Mouse (Mus musculus) heart, adult 2 months (tissue): ENCODE measurements around the gene A930009A15Rik. TPM values are rescaled to one million over a fixed set of nuclear protein-coding genes. Genes with fewer than 3 reads are reported as not detected.

ENCODE experiments used
- DNase-seq, 2 experiments: peaks; one replicate each; pipeline ENCODE4 v3.0.0; 2021
- H3K27ac ChIP-seq: fragments of 200-600 bp; 2 replicates; pipeline ENCODE4 v1.8.1; 2022
- H3K27me3 ChIP-seq: fragments of 200-500 bp; 2 replicates; pipeline ENCODE4 v1.6.1; 2012; ENCODE audit warnings: mild to moderate bottlenecking, low read length, inconsistent platforms, mixed read lengths; ENCODE audit not compliant: control insufficient read depth, insufficient read depth
- H3K36me3 ChIP-seq: fragments of 200-500 bp; 2 replicates; pipeline ENCODE4 v1.6.1; 2012; ENCODE audit warnings: low read length, inconsistent platforms; ENCODE audit not compliant: control insufficient read depth, insufficient read depth
- H3K4me1 ChIP-seq: fragments of 200-500 bp; 2 replicates; pipeline ENCODE4 v1.6.1; 2011; ENCODE audit warnings: low read length; ENCODE audit not compliant: control insufficient read depth, insufficient read depth
- H3K4me3 ChIP-seq: fragments of 200-600 bp; 2 replicates; pipeline ENCODE4 v1.8.1; 2022
- H3K79me2 ChIP-seq: fragments of 200-500 bp; replicated peaks from 2 replicates; pipeline ENCODE4 v1.6.1; 2012; ENCODE audit warnings: mild to moderate bottlenecking, inconsistent platforms, low read length, moderate library complexity, mixed read lengths; ENCODE audit not compliant: control insufficient read depth, insufficient read depth
- H3K9ac ChIP-seq: fragments of 200-500 bp; 2 replicates; pipeline ENCODE4 v1.6.1; 2012; ENCODE audit warnings: low read depth, mild to moderate bottlenecking, control low read depth, inconsistent platforms, low read length, mixed read lengths
- CTCF ChIP-seq: fragments of 200-600 bp; IDR thresholded peaks from 2 replicates; pipeline ENCODE4 v1.8.1; 2022; ENCODE audit warnings: antibody characterized with exemption, mild to moderate bottlenecking, moderate library complexity
- EP300 ChIP-seq: fragments of 200-500 bp; IDR thresholded peaks from 2 replicates; pipeline ENCODE4 v1.6.1; 2011; ENCODE audit warnings: low read depth, low read length, control low read depth; ENCODE audit not compliant: insufficient read depth
- POLR2A ChIP-seq: fragments of 200-500 bp; IDR thresholded peaks from 2 replicates; pipeline ENCODE4 v1.6.1; 2011; ENCODE audit warnings: mild to moderate bottlenecking, low read depth, low read length, control low read depth; ENCODE audit not compliant: insufficient read depth
- WGBS: fragments of 180-500 bp; shearing (Covaris S2); methylation state at CpG from one replicate; pipeline ENCODE4 v1.1.7; 2018; 5-methylcytosine and 5-hydroxymethylcytosine counted together
- intact Hi-C: fragments of 180-260 bp; cut with DNase I; formaldehyde crosslinking; loops from one replicate; pipeline ENCODE4 v1.15.1; 2025
- long read RNA-seq: library from polyadenylated mRNA; stranded (forward); transcript quantifications from one replicate; pipeline ENCODE4 v2.0.0, GENCODE M21; 2021
- polyA plus RNA-seq: library from polyadenylated mRNA; depleted of rRNA; stranded (reverse); fragments of >200 nt; gene quantifications from 2 replicates; pipeline ENCODE4 v1.2.3, GENCODE M21; 2012; rRNA removed
- total RNA-seq, 2 experiments: library from RNA; stranded (reverse); gene quantifications; 2 replicates each; pipeline ENCODE4 v1.2.3; 2021

Gene A930009A15Rik
- total RNA-seq (not detected), polyA plus RNA-seq (not detected in 2 replicates)
- long read RNA-seq: 0 reads

DNA sequence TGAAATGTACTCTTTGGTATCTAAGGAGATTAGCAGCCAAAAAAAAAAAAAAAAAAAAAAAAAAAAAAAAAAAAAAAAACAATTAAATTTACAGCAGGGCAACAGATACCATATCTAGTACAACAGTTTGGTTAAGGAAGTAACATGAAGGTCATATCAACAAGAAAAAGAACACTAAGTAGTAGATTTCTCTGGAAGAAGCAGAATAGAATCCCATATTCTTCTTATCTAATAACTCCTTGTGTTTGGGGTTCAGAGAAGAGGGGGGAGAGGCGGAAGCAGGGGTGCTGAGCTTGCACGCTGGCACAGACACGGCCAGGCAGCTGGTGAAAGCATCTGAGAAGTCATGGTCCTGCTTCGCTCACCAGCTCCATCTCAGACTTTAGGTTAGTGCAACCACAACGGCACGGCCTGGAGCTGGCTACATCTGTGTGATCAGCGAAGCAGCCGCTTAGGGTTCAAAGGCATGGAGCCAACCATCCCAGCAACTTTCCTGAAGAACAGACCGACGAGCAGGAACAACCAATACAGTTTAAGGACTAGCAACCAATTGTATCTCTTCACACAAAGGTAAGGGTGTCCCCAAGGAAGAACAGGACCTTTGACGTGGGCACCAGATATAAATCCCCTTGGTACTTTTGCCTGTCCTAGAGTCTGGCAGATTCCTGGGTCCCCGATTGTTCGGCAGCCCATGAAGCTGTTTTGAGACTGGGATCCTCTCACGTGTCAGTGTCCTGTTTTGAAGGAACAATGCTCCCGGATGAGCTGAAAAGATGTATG, at the start of gene A930009A15Rik:
A930009A15Rik (plus strand) TSS at position 275 of the 780 bp plus-strand sequence.
- H3K4me3 ChIP-seq: no peak within 1 kb of the TSS
- H3K36me3 ChIP-seq: no peaks in the 10 kb centered on the region
- 71% methylated on average over 15 of the region's 15 CpGs for WGBS
- no peaks in the 10 kb centered on the region for H3K27me3 ChIP-seq
- no peaks in the 10 kb centered on the region for H3K4me1 ChIP-seq
- no peak for DNase-seq
- no peak within 1 kb of the TSS for H3K27ac ChIP-seq
- intact Hi-C loops: no loop called here
- H3K9ac ChIP-seq: no peak within 1 kb of the TSS
- TF ChIP-seq EP300 (no peak), POLR2A (no peak), CTCF (no peak)
- no peaks in the 10 kb centered on the region for H3K79me2 ChIP-seq

DNA sequence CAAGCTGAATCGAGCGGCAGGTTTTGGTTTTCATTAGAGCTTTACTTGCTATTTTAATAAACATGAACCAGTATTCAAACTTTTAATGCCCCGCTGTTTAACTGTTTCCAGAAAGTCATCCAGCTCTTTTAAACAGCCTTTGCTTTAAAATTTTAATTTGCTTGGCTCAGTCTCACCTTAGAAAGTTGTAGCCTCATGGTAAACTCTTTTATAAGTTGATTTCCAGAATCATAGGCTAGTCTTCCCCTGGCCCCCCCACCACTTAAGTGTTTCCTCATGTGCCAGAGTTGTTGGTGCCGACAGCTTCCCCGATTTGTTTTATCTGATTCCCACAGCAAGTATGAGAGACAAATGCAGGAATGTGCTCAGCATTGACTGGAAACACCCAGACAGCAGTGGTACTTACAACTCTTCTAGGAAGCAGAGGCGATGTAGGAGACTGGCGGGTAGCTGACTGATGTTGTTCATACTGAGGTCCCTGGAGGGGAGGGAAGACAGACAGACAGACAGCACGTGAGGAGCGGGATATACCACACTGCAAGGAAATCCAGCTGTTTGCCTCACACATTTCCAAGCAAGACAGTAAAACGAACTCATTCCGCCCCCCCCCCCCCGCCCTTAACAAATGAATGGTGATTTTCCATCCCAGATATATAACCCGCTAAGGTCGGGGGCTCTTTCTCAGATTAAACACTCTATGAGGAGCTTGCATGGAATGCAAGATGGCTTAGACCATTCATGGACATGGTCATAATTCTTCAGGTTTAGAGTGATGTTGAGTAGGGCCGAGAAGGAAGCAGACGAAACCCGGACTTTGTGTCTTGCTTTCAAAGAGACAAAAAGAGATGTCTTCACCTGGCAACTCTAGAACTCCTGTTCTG, 49.3 kb upstream of the A930009A15Rik start:
- no peaks in the 10 kb centered on the region for H3K4me1 ChIP-seq
- no peak overlapping the region for H3K4me3 ChIP-seq
- H3K27me3 ChIP-seq: no peaks in the 10 kb centered on the region
- no peak overlapping the region for H3K27ac ChIP-seq
- no peak for TF ChIP-seq EP300
- TF ChIP-seq POLR2A: no peak
- TF ChIP-seq CTCF: no peak
- no peaks in the 10 kb centered on the region for H3K36me3 ChIP-seq
- intact Hi-C loops: no loop called here
- DNase-seq: no peak
- H3K9ac ChIP-seq: no peak overlapping the region
- WGBS: 65% methylated on average over 17 of the region's 17 CpGs
- no peaks in the 10 kb centered on the region for H3K79me2 ChIP-seq

GRCm38 (mm10) chr10:115521081-115521451, 48.7 kb upstream of the A930009A15Rik start:
- WGBS: 36% methylated on average over 4 of the region's 4 CpGs
- no peaks in the 10 kb centered on the region for H3K27me3 ChIP-seq

DNA sequence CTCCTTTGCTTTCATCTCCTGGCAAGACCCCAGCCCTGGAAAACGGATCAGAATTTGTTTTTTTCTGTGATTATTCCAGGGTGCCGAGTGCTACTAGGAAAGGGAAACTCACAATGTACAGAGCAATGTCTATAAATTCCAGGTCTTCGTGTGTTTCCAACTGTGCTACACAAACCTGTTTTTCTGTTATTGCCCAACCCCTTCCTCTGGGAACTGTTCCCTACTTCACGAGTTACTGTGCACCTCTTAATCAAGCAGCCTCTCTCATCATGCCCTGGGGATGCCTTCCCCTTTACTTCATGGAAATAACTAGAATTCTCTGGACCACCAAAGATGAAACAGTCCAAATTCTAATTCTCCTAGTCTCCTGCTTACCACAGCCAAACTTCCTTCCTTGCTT, 40.9 kb upstream of the A930009A15Rik start:
- Histone ChIP-seq H3K4me3 (no peak overlapping the region), H3K9ac (no peak overlapping the region), H3K36me3 (no peaks in the 10 kb centered on the region), H3K27ac (no peak overlapping the region), H3K27me3 (no peaks in the 10 kb centered on the region), H3K79me2 (no peaks in the 10 kb centered on the region), H3K4me1 (no peaks in the 10 kb centered on the region)
- no peak for DNase-seq
- WGBS: 49% methylated on average over 4 of the region's 4 CpGs
- no peak for TF ChIP-seq EP300
- no peak for TF ChIP-seq POLR2A
- no peak for TF ChIP-seq CTCF
- intact Hi-C loops: no loop called here

More at GRCm38 (mm10) chr10:115521081-115521451, 48.7 kb upstream of the A930009A15Rik start:
- H3K36me3 ChIP-seq: no peaks in the 10 kb centered on the region
- H3K27ac ChIP-seq: no peak overlapping the region
- no peaks in the 10 kb centered on the region for H3K79me2 ChIP-seq
- no peak for TF ChIP-seq POLR2A
- no peak for TF ChIP-seq CTCF
- no peak for TF ChIP-seq EP300
- no peak for DNase-seq
- no peak overlapping the region for H3K9ac ChIP-seq
- no peaks in the 10 kb centered on the region for H3K4me1 ChIP-seq
- H3K4me3 ChIP-seq: no peak overlapping the region
- intact Hi-C loops: no loop called here

DNA sequence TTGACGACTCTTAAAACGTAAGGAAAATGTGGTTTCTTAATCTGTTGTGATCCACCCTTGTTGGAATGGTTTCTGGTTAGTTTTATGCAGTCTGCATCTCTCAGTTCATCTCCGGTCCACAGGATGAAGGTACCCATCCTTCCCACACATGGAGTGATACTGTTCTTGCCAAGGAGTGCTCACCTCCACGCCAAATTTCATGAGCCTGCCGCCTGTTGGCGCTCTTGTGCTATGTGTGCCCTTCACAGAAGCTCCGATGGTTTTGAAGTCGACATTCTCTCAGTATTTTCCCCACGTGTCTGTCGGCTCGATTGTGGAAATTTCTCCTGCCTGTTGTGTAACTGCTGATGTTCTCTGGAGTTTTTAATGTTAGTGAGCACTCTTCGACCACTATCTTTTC, 40.0 kb upstream of the A930009A15Rik start:
- Histone ChIP-seq H3K79me2 (no peaks in the 10 kb centered on the region), H3K4me3 (no peak overlapping the region), H3K9ac (no peak overlapping the region), H3K4me1 (no peaks in the 10 kb centered on the region), H3K27me3 (no peaks in the 10 kb centered on the region), H3K36me3 (no peaks in the 10 kb centered on the region), H3K27ac (no peak overlapping the region)
- WGBS: 81% methylated on average over 12 of the region's 12 CpGs
- no peak for DNase-seq
- TF ChIP-seq EP300 (no peak), CTCF (no peak), POLR2A (no peak)
- intact Hi-C loops: no loop called here

- DNase-seq: no peak
- 1% methylated on average over 2 of the region's 2 CpGs for WGBS
- no peak overlapping the region for H3K27ac ChIP-seq
- H3K9ac ChIP-seq: no peak overlapping the region
- no peaks in the 10 kb centered on the region for H3K36me3 ChIP-seq
- no peaks in the 10 kb centered on the region for H3K4me1 ChIP-seq
- TF ChIP-seq POLR2A: no peak
- TF ChIP-seq CTCF: no peak
- no peak for TF ChIP-seq EP300
- H3K79me2 ChIP-seq: no peaks in the 10 kb centered on the region
- H3K4me3 ChIP-seq: no peak overlapping the region
- no peaks in the 10 kb centered on the region for H3K27me3 ChIP-seq
- intact Hi-C loops: no loop called here
These were observed 39.0 kb upstream of the A930009A15Rik start for GRCm38 (mm10) chr10:115530746-115531145.
